Mouse (Mus musculus): Measurements from ENCODE around the gene Sh3gl3.

DNA sequence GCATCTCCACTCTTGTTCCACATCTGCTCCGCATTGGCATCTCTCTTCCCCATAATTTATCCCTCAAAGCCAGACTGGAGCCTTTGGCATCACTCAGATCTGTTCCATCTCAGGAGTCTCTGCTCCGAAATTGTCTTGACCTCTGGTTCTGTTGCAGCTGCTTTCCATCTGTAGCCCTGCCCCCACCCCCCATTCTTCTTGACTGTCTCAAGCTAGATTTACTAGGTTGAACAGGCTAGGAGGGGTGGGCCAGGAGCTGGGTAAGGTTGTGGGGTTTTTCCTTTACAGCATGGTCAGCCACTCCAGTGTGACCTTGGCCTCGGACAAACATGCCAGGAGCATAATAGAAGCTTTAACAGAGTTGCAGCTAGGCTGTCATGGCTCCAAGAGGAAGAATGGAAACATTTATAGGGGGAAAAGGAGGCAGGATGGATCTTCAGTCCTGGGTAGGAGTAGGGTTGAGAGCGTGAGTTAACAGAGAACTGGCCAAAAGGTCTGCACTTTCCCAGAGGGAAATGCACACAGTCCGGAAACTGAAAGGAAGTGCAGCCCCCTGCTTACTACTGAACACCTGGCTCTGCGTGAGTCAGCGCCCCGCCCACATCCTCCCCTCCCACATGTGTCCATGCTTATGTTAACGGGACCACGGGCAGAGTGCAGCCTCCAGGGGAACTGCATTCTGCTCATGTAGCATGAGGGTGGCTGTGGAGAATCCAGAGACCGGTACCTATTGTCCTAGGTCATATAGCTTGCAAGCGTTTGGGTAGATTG, 30.6 kb downstream of the Sh3gl3 start:
- no peak for TF ChIP-seq MAFK (IDR thresholded peaks at IDR 0.05; ENCODE audit: insufficient read depth, low read depth, low read length)
- no peak for TF ChIP-seq HCFC1 (IDR thresholded peaks at IDR 0.05; ENCODE audit: borderline replicate concordance, insufficient read depth, low read length)

Measured in ES-E14 (cell line).